Mouse (Mus musculus) macrophage (primary cell): ENCODE data around the gene Heatr5b. TPM values are rescaled to one million over a fixed set of nuclear protein-coding genes. Genes with fewer than 3 reads are reported as not detected.
"Not testable (repeated sequence)": the region's sequence is repeated elsewhere in the genome, so short reads cannot be mapped to it uniquely, and the experiment has no call there.

Source experiments
- H3K27ac ChIP-seq: fragments of 350-480 bp; formaldehyde crosslinking; 2 replicates; pipeline ENCODE4 v1.9.0; 2021
- H3K36me3 ChIP-seq: fragments of 350-480 bp; formaldehyde crosslinking; 2 replicates; pipeline ENCODE4 v1.9.0; 2021; ENCODE audit errors: inconsistent target
- H3K4me3 ChIP-seq: fragments of 350-480 bp; formaldehyde crosslinking; 2 replicates; pipeline ENCODE4 v1.9.0; 2021; ENCODE audit errors: inconsistent target
- H3K79me2 ChIP-seq: fragments of 350-480 bp; formaldehyde crosslinking; 2 replicates; pipeline ENCODE4 v1.9.0; 2021; ENCODE audit errors: inconsistent target
- WGBS: methylation state at CpG from one replicate; pipeline ENCODE4 v1.1.7; 2026; ENCODE audit warnings: inconsistent platforms; ENCODE audit not compliant: missing documents; 5-methylcytosine and 5-hydroxymethylcytosine counted together
- polyA plus RNA-seq: library from polyadenylated mRNA; stranded (reverse); fragments of 250-400 nt; gene quantifications from 3 replicates; pipeline ENCODE4 v1.2.4, GENCODE M21; 2018; ENCODE audit warnings: inconsistent platforms

Heatr5b gene
- polyA plus RNA-seq, 1 experiment from 2014 or later: 25.0 TPM

DNA sequence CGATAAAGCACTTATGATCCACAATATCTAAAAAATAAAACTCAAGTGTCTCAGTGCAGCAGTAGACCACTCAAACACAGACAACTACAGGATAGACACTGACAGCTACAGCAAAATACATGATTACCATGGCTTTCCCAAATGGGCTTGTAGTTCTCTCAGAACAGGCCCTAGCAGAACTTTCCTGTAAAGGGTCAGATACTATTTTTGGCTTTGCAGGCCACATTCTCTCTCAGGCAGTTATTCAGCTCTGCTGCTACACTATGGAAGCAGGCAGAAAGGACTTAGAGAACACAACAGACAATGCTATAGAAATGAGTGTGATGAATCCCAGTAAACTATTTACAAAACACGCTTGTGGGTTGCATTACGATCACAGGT lies 43.5 kb downstream of the Heatr5b start:
- no peak overlapping the region for H3K27ac ChIP-seq
- no peak overlapping the region for H3K4me3 ChIP-seq
- peaks cover 41% of the 10 kb centered on the region; the same call in 1 of the 2 replicates for H3K36me3 ChIP-seq
- no peaks in the 10 kb centered on the region for H3K79me2 ChIP-seq
- 98% methylated on average over 3 of the region's 3 CpGs for WGBS

- Histone ChIP-seq H3K27ac (no peak overlapping the region), H3K36me3 (peaks cover 41% of the 10 kb centered on the region; the same call in 1 of the 2 replicates), H3K79me2 (no peaks in the 10 kb centered on the region), H3K4me3 (no peak overlapping the region)
- 96% methylated on average over 7 of the region's 7 CpGs for WGBS
Measured at GRCm38 (mm10) chr17:78791068-78791689, 44.0 kb downstream of the Heatr5b start.

- H3K27ac ChIP-seq, H3K79me2 ChIP-seq, H3K4me3 ChIP-seq: not testable (repeated sequence)
- 92% methylated on average over 3 of the region's 3 CpGs for WGBS
- H3K36me3 ChIP-seq: peaks cover 36% of the 10 kb centered on the region
Measured at GRCm38 (mm10) chr17:78788273-78788672, 46.9 kb downstream of the Heatr5b start.

- H3K4me3 ChIP-seq: no peak overlapping the region
- H3K36me3 ChIP-seq: peaks cover 16% of the 10 kb centered on the region; the same call in 1 of the 2 replicates
- WGBS: 100% methylated on average over 1 of the region's 1 CpGs
- H3K27ac ChIP-seq: no peak overlapping the region
- no peaks in the 10 kb centered on the region for H3K79me2 ChIP-seq
Measured at GRCm38 (mm10) chr17:78778765-78779164, 56.4 kb downstream of the Heatr5b start.

DNA sequence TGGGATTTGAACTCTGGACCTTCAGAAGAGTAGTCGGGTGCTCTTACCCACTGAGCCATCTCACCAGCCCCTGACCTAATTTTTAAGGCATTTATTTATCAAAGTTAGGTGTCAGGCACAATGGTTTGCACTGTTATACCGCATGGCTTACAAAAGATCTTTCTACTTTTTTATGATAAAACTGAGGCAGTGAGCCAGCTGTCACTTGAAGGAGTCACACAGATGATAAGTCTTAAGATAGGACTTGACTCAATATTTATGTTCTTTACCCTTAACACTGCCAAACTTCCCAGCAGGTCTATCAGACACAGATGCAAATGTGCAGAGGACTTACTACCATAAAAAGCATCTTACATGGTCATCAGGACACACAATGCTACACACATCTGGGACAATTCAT lies 62.8 kb downstream of the Heatr5b start:
- H3K79me2 ChIP-seq: no peaks in the 10 kb centered on the region
- H3K36me3 ChIP-seq: peaks cover 30% of the 10 kb centered on the region
- 96% methylated on average over 2 of the region's 2 CpGs for WGBS
- H3K27ac ChIP-seq: no peak overlapping the region
- H3K4me3 ChIP-seq: no peak overlapping the region

GRCm38 (mm10) chr17:78770932-78771331 lies 64.2 kb downstream of the Heatr5b start:
- no peak overlapping the region for H3K4me3 ChIP-seq

GRCm38 (mm10) chr17:78769341-78769740 lies 65.8 kb downstream of the Heatr5b start:
- WGBS: 89% methylated on average over 3 of the region's 3 CpGs
- H3K27ac ChIP-seq: no peak overlapping the region
- H3K4me3 ChIP-seq: no peak overlapping the region
- H3K36me3 ChIP-seq: peaks cover 54% of the 10 kb centered on the region
- H3K79me2 ChIP-seq: no peaks in the 10 kb centered on the region

More at GRCm38 (mm10) chr17:78770932-78771331, 64.2 kb downstream of the Heatr5b start:
- Histone ChIP-seq H3K79me2 (no peaks in the 10 kb centered on the region), H3K36me3 (peaks cover 41% of the 10 kb centered on the region), H3K27ac (no peak overlapping the region)
- WGBS: 93% methylated on average over 7 of the region's 7 CpGs

GRCm38 (mm10) chr17:78768937-78769336 lies 66.2 kb downstream of the Heatr5b start:
- Histone ChIP-seq H3K4me3 (no peak overlapping the region), H3K79me2 (no peaks in the 10 kb centered on the region), H3K36me3 (peaks cover 54% of the 10 kb centered on the region), H3K27ac (no peak overlapping the region)
- WGBS: 64% methylated on average over 2 of the region's 2 CpGs

DNA sequence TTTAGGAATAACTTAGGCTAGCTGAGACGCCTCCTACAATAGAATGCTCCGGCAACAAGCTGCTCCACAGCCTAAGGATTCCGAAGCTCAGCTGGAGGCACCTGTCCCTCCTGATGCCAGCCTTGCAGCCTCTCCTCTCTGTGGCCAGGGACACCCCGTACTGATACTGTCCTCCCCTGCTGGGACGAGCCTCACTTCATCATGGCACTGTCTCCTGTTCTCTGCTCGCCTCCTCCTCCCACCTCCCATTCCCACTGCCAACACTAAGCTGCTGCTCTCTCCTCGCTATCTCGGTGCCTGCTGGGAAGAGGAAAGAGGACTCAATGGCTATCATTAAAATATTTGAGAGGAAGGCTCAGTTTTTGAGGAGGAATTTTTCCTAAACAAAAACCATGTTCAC lies 67.6 kb downstream of the Heatr5b start:
- Histone ChIP-seq H3K36me3 (peaks cover 47% of the 10 kb centered on the region), H3K79me2 (no peaks in the 10 kb centered on the region), H3K27ac (no peak overlapping the region), H3K4me3 (no peak overlapping the region)
- WGBS: 96% methylated on average over 8 of the region's 8 CpGs

GRCm38 (mm10) chr17:78766084-78766483 lies 69.1 kb downstream of the Heatr5b start:
- Histone ChIP-seq H3K36me3 (peaks cover 41% of the 10 kb centered on the region), H3K79me2 (no peaks in the 10 kb centered on the region), H3K27ac (no peak overlapping the region), H3K4me3 (no peak overlapping the region)
- 92% methylated on average over 7 of the region's 7 CpGs for WGBS

DNA sequence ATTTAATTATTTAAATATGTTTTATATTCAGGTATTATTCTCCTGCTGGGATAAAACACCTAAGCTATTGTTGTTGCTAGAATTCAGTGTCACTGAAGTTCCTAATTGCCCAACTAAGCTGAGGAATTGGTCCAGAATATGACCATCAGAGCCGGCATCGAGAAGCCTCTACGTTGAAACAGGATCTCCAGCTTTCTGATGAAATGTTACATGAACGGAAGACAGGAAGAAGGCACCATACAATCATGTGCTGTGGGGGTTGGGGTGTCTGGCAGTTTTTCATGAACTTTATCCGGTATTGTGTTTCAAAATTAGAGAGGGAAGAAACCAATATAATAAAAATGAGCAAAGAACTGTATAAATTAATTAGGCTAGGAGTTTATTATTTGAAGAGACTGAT lies 71.9 kb downstream of the Heatr5b start:
- no peaks in the 10 kb centered on the region for H3K79me2 ChIP-seq
- no peak overlapping the region for H3K27ac ChIP-seq
- no peak overlapping the region for H3K4me3 ChIP-seq
- peaks cover 45% of the 10 kb centered on the region for H3K36me3 ChIP-seq
- 83% methylated on average over 5 of the region's 5 CpGs for WGBS

GRCm38 (mm10) chr17:78752938-78753655 lies 82.1 kb downstream of the Heatr5b start:
- H3K4me3 ChIP-seq: no peak overlapping the region
- H3K36me3 ChIP-seq: peaks cover 35% of the 10 kb centered on the region
- no peaks in the 10 kb centered on the region for H3K79me2 ChIP-seq
- 95% methylated on average over 17 of the region's 17 CpGs for WGBS
- no peak overlapping the region for H3K27ac ChIP-seq

DNA sequence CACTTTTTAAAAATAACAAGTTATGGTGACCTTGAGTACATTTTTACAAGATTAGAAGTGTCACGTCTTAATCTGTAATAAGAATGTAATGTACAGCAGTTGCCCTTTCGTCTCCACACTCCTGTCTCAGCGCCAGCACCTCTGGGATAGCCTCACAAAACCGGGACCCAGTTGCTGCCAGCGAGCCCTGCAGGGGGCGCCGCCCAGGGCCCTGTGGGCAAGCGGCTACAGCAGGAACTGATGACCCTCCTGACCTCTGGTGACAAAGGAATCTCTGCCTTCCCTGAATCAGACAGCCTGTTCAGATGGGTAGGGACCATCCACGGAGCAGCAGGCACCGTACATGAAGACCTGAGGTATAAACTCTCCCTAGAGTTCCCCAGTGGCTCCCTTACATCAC lies 83.1 kb downstream of the Heatr5b start:
- Histone ChIP-seq H3K4me3 (no peak overlapping the region), H3K27ac (no peak overlapping the region), H3K36me3 (peaks cover 35% of the 10 kb centered on the region), H3K79me2 (no peaks in the 10 kb centered on the region)
- 96% methylated on average over 10 of the region's 10 CpGs for WGBS

DNA sequence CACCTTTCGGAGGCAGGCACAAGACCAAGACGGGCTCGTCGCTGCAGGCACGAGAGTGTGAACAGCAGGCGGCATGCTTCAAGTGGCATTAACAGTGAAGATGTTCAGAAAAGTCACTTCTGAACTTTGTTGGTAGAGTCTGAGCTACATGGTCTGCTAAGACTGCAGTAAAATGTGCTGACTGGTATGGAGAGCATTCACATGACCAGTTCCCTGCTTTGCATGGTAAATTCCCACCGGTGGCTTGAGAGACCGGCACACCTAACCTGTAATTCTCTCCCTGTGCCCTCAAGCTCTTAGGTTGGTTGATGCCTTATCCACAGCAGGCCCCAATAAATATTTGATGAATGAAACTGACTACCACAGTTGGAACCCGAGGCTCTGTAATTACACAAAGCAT lies 86.7 kb downstream of the Heatr5b start:
- H3K79me2 ChIP-seq: no peaks in the 10 kb centered on the region
- H3K36me3 ChIP-seq: peaks cover 6% of the 10 kb centered on the region
- no peak overlapping the region for H3K27ac ChIP-seq
- no peak overlapping the region for H3K4me3 ChIP-seq
- 100% methylated on average over 6 of the region's 9 CpGs for WGBS

DNA sequence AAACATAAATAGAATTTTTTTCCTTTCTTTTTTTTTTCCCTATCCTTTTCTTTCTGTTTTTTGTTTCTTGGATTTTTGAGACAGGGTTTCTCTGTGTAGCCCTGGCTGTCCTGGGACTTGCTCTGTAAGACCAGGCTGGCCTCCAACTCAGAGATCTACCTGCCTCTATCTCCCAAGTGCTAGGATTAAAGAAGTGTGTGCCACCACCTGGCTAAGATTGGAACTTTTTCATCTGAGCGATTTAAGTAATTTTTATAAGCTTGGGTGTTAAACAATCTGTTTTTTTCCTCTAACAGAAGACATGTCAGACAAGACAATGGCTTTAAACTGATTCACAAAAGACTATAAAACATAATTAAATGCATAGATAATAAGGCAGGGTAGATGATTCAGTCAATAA lies 96.7 kb downstream of the Heatr5b start:
- no peak overlapping the region for H3K27ac ChIP-seq
- no peak overlapping the region for H3K4me3 ChIP-seq
- no peaks in the 10 kb centered on the region for H3K36me3 ChIP-seq
- peaks cover 27% of the 10 kb centered on the region for H3K79me2 ChIP-seq
- 50% methylated on average over 1 of the region's 1 CpGs for WGBS
